In genomic region chr14:48303841-48304240, GRCm38 (mm10) we compare ENCODE assay signal across 10 mouse cellular contexts.
DNase-seq lines count a peak whose midpoint lies in the region; ATAC-seq and TF ChIP-seq lines count a peak whose summit lies in the region.
"Had no signal": no experiment of that assay in that cellular context is flagged by ENCODE, and none has a peak within 500 bp of the region (broad histone marks: within the 10 kb centered on the region; RNA-seq: fewer than 3 reads in every experiment).

No protein-coding gene starts in this region.

- 0 out of 2 replicates have a peak, but pooled peaks cover 3% of the 10 kb centered on the region for H3K27me3 ChIP-seq in heart, postnatal 0 days (ENCODE audit: control insufficient read depth, insufficient read depth, low read length)
- H3K27me3 ChIP-seq: neural tube, embryonic 12.5 days had no signal

- no peak overlapping the region for H3K4me2 ChIP-seq in heart, postnatal 0 days (ENCODE audit: low read depth, low read length)
- H3K4me2 ChIP-seq: midbrain, embryonic 11.5 days; neural tube, embryonic 12.5 days had no signal

- WGBS in heart, postnatal 0 days = 79% methylated on average over 9 of the region's 9 CpGs

- H3K4me1 ChIP-seq in heart, postnatal 0 days (ENCODE audit: control insufficient read depth, insufficient read depth) = peaks cover 17% of the 10 kb centered on the region
- H3K4me1 ChIP-seq: neural tube, embryonic 12.5 days had no signal

- no peak overlapping the region for H3K27ac ChIP-seq in heart, postnatal 0 days (ENCODE audit: low read depth)
- H3K27ac ChIP-seq: neural tube, embryonic 12.5 days had no signal

- no peaks in the 10 kb centered on the region for H3K36me3 ChIP-seq in heart, postnatal 0 days (replicated peaks; ENCODE audit: control insufficient read depth, insufficient read depth, low read length)
- H3K36me3 ChIP-seq: neural tube, embryonic 12.5 days had no signal

- peak; percentile 27; the same call in 1 of the 2 replicates for ATAC-seq in heart, postnatal 0 days (ENCODE audit: insufficient read depth, low read depth)
- ATAC-seq: hindbrain, embryonic 16.5 days had no signal

- no peaks in the 10 kb centered on the region for H3K9me3 ChIP-seq in heart, postnatal 0 days (replicated peaks; ENCODE audit: control insufficient read depth, low read length)

- H3K4me3 ChIP-seq in heart, postnatal 0 days (ENCODE audit: low read depth, low read length) = no peak overlapping the region
- H3K4me3 ChIP-seq: neural tube, embryonic 12.5 days had no signal

- TF ChIP-seq CTCF in heart, postnatal 0 days (IDR thresholded peaks at IDR 0.05; ENCODE audit: low read depth) = no peak

- H3K9ac ChIP-seq in heart, postnatal 0 days (replicated peaks; ENCODE audit: low read depth, low read length) = no peak overlapping the region
- H3K9ac ChIP-seq: neural tube, embryonic 12.5 days had no signal

- TF ChIP-seq EP300 in heart, postnatal 0 days (IDR thresholded peaks at IDR 0.05; ENCODE audit: low read depth) = no peak

- DNase-seq in heart, postnatal 0 days (ENCODE audit: low spot score) = no peak
- no peak for DNase-seq in heart, adult 9 months (ENCODE audit: low spot score in 2 of 2)
- DNase-seq in CD4-positive, CD25-positive, alpha-beta regulatory T cell, adult 2 months (ENCODE audit: low read depth, low spot score) = peak; percentile 34
- DNase-seq in ZHBTc4 (ENCODE audit: low read depth, low spot score) = peak; percentile 19
- DNase-seq in natural killer cell, adult 2 months (ENCODE audit: low spot score in 2 of 2) = peak; percentile 28 to 45
- DNase-seq in adrenal gland, postnatal 14 days = no peak
- DNase-seq in frontal cortex, postnatal 10 days (ENCODE audit: low spot score in 2 of 2) = no peak

Comparison
In these comparisons a context has a peak if more than half of its experiments do, and no peak if none do; other contexts are left out.
1. DNase-seq: peak in CD4-positive, CD25-positive, alpha-beta regulatory T cell, adult 2 months (single experiment), ZHBTc4 (single experiment) and natural killer cell, adult 2 months (2 of 2); none in heart, postnatal 0 days (single experiment), heart, adult 9 months (0 of 2), adrenal gland, postnatal 14 days (single experiment) and frontal cortex, postnatal 10 days (0 of 2).